Mouse (Mus musculus): ENCODE measurements around the gene Sgo1. TPM values are rescaled to one million over a fixed set of nuclear protein-coding genes. Genes with fewer than 3 reads are reported as not detected.
"Not testable (repeated sequence)": the region's sequence is repeated elsewhere in the genome, so short reads cannot be mapped to it uniquely, and the experiment has no call there.

Sgo1 gene
- polyA plus RNA-seq (2014; fragmentation: Nextera tagmentation; extraction: Ambion mirVana) = 20.3 and 22.9 TPM in 2 replicates

DNA sequence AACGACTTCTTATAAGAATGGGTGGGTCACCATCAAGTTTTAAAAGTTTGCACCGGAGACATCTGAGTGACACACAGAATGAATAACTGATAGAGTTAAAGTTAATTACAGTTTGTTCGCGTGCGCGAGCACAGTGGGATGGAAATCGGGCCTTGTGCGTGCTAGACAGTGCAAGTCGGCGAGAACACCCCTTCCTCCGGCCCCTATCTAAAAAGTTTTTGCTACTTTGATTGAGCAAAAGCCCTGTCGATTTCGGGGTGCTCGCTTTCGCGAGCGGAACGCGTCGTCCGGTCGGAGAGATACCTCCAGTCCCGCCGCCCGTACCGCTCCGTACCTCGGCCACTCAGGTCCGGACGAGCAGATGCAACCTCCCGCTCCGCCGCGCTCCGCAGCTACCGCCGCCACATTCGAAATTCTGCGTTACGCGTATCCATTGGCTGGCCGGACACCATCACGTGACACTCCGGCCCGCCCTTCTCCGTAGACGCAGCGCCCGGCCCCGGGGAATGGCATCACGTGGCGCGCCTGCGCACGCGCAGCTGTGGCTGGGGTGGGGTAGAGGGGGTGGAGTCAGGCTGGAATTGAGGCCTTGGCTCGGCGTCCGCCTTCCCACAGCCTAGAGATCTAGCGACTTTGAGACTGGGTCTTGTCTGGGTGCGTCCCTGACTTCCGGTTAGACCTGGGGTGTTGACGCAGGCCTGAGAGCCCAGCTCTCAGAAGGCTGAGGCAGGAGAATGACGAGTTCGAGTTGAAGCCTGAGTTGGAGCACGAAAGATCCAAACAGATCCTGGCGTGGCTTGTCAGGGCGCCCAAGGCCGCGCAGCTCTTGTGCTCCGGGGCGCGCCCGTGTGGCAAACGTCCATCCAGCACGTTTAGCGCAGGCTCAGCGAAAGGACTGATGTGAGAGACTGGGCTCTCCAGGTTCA, at the start of gene Sgo1:
Sgo1 (minus strand) TSS at position 457 of the 926 bp plus-strand sequence.
- WGBS = under 1% methylated on average over 78 of the region's 78 CpGs
- DNase-seq (ENCODE audit: low spot score) (peak; percentile 98), ATAC-seq (peak; percentile 98)
- Histone ChIP-seq H3K27ac (ENCODE audit: low read depth, low read length) (peak within 1 kb of the TSS; percentile 97), H3K9me3 (replicated peaks; ENCODE audit: control insufficient read depth, low read length) (no peaks in the 10 kb centered on the region), H3K4me2 (ENCODE audit: low read length) (peak within 1 kb of the TSS; percentile 68), H3K36me3 (ENCODE audit: control insufficient read depth, insufficient read depth, low read length) (peaks cover 17% of the 10 kb centered on the region), H3K4me3 (ENCODE audit: low read depth, low read length) (peak within 1 kb of the TSS; percentile 52), H3K27me3 (replicated peaks; ENCODE audit: control insufficient read depth, insufficient read depth, low read length) (no peaks in the 10 kb centered on the region), H3K9ac (ENCODE audit: low read length) (peak within 1 kb of the TSS; percentile 81), H3K4me1 (ENCODE audit: control insufficient read depth, insufficient read depth, low read length) (0 out of 2 replicates have a peak, but pooled peaks cover 9% of the 10 kb centered on the region)

DNA sequence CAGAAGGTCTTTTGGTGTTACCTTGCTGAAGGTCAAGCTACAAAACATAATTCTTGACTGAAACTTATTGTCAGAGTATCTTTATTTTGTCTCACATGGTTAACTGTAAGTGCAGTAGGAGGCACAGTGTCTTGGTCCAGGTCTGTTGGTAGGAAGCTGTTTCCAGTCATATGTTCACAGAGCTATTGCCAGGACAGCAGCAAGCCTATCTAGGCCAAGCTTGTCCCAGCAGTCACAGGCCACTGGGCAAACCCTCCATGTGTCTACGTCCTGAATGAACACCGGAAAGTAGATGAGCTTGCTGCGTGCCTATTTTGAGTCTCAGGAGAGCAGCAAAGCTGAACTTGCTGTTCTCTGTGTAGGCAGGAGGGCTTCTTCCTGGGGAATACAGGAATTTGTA, 29.8 kb upstream of the Sgo1 start:
- not testable (repeated sequence) for H3K36me3 ChIP-seq (ENCODE audit: control insufficient read depth, insufficient read depth, low read length); H3K9me3 ChIP-seq (replicated peaks; ENCODE audit: control insufficient read depth, low read length); ATAC-seq; H3K4me3 ChIP-seq (ENCODE audit: low read depth, low read length); H3K27ac ChIP-seq (ENCODE audit: low read depth, low read length); H3K4me2 ChIP-seq (ENCODE audit: low read length); H3K27me3 ChIP-seq (replicated peaks; ENCODE audit: control insufficient read depth, insufficient read depth, low read length); H3K4me1 ChIP-seq (ENCODE audit: control insufficient read depth, insufficient read depth, low read length); DNase-seq (ENCODE audit: low spot score); H3K9ac ChIP-seq (ENCODE audit: low read length)
- WGBS = 96% methylated on average over 3 of the region's 3 CpGs

- no peaks in the 10 kb centered on the region for H3K27me3 ChIP-seq (replicated peaks; ENCODE audit: control insufficient read depth, insufficient read depth, low read length)
- ATAC-seq = no peak
Observed at GRCm38 (mm10) chr17:53718474-53718873, 29.3 kb upstream of the Sgo1 start.

DNA sequence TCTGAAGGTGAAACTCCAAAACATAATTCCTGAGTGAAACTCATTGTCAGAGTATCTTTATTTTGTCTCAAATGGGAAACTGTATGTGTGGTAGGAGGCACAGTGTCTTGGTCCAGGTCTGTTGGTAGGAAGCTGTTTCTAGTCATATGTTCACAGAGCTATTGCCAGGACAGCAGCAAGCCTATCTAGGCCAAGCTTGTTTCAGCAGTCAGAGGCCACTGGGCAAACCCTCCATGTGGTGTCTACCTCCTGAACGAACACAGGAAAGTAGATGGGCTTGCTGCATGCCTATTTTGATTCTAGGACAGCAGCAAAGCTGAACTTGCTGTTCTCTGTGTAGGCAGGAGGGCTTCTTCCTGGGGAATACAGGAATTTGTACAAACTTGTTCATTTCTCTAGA, 26.0 kb upstream of the Sgo1 start:
- not testable (repeated sequence) for H3K4me1 ChIP-seq (ENCODE audit: control insufficient read depth, insufficient read depth, low read length); H3K4me2 ChIP-seq (ENCODE audit: low read length); H3K27me3 ChIP-seq (replicated peaks; ENCODE audit: control insufficient read depth, insufficient read depth, low read length); DNase-seq (ENCODE audit: low spot score); H3K4me3 ChIP-seq (ENCODE audit: low read depth, low read length); H3K9me3 ChIP-seq (replicated peaks; ENCODE audit: control insufficient read depth, low read length); H3K36me3 ChIP-seq (ENCODE audit: control insufficient read depth, insufficient read depth, low read length); H3K9ac ChIP-seq (ENCODE audit: low read length); ATAC-seq; H3K27ac ChIP-seq (ENCODE audit: low read depth, low read length)
- 50% methylated on average over 1 of the region's 1 CpGs for WGBS

More at GRCm38 (mm10) chr17:53718474-53718873, 29.3 kb upstream of the Sgo1 start:
- no peak for DNase-seq (ENCODE audit: low spot score)
- no peak overlapping the region for H3K27ac ChIP-seq (ENCODE audit: low read depth, low read length)
- H3K4me1 ChIP-seq (ENCODE audit: control insufficient read depth, insufficient read depth, low read length) = no peaks in the 10 kb centered on the region
- no peaks in the 10 kb centered on the region for H3K9me3 ChIP-seq (replicated peaks; ENCODE audit: control insufficient read depth, low read length)
- no peaks in the 10 kb centered on the region for H3K36me3 ChIP-seq (ENCODE audit: control insufficient read depth, insufficient read depth, low read length)
- no peak overlapping the region for H3K4me2 ChIP-seq (ENCODE audit: low read length)
- no peak overlapping the region for H3K4me3 ChIP-seq (ENCODE audit: low read depth, low read length)
- no peak overlapping the region for H3K9ac ChIP-seq (ENCODE audit: low read length)
- whole genome bisulfite sequencing = 63% methylated on average over 1 of the region's 1 CpGs

DNA sequence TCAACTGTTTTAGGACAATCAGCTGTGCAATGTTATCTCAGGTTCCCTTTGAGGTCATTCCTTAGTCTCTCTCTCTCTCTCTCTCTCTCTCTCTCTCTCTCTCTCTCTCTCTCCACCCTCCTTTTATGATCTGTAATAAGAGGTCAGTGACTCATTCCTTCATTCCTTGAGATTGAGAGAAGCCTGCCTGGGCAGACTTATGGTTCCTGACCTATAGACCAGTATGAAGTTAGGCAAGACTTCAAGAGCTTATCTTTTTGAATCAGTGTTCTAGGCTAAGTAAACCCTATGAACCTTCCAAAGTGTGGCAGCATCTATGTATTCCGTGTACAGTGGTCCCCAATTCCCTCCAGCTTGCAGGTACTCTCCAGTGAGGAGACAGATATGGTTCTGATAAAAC, 25.3 kb upstream of the Sgo1 start:
- Histone ChIP-seq H3K36me3 (ENCODE audit: control insufficient read depth, insufficient read depth, low read length) (no peaks in the 10 kb centered on the region), H3K4me1 (ENCODE audit: control insufficient read depth, insufficient read depth, low read length) (no peaks in the 10 kb centered on the region), H3K9me3 (replicated peaks; ENCODE audit: control insufficient read depth, low read length) (no peaks in the 10 kb centered on the region), H3K4me2 (ENCODE audit: low read length) (no peak overlapping the region), H3K27me3 (replicated peaks; ENCODE audit: control insufficient read depth, insufficient read depth, low read length) (no peaks in the 10 kb centered on the region), H3K27ac (ENCODE audit: low read depth, low read length) (no peak overlapping the region), H3K9ac (ENCODE audit: low read length) (no peak overlapping the region), H3K4me3 (ENCODE audit: low read depth, low read length) (no peak overlapping the region)
- DNase-seq (ENCODE audit: low spot score) (no peak), ATAC-seq (no peak)
- WGBS = 45% methylated on average over 1 of the region's 1 CpGs

GRCm38 (mm10) chr17:53697521-53697920, 8.4 kb upstream of the Sgo1 start:
- ATAC-seq; H3K4me1 ChIP-seq (ENCODE audit: control insufficient read depth, insufficient read depth, low read length); H3K9me3 ChIP-seq (replicated peaks; ENCODE audit: control insufficient read depth, low read length); H3K4me2 ChIP-seq (ENCODE audit: low read length); H3K27me3 ChIP-seq (replicated peaks; ENCODE audit: control insufficient read depth, insufficient read depth, low read length); H3K9ac ChIP-seq (ENCODE audit: low read length); H3K36me3 ChIP-seq (ENCODE audit: control insufficient read depth, insufficient read depth, low read length); H3K27ac ChIP-seq (ENCODE audit: low read depth, low read length); H3K4me3 ChIP-seq (ENCODE audit: low read depth, low read length); DNase-seq (ENCODE audit: low spot score): not testable (repeated sequence)
- 89% methylated on average over 8 of the region's 8 CpGs for WGBS

DNA sequence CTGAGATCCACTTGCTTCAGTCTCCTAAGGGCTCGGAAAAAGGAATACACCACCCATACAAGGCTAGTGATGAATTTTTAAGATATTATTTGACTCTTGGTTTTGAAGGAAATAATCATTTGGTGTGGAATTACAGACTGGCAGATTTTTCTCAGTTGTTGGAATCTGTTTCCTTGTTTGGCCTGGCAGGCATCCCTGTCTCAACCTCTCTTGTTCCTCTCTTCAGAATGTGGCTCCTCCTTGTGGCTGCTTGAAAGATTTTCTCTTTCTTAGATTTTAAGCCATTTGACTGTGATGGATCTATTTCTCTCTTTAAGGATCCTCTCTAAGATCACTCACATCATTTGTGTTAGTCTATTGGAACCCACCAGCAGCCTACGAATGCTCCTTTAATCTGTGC, 4.9 kb upstream of the Sgo1 start:
- Histone ChIP-seq H3K4me1 (ENCODE audit: control insufficient read depth, insufficient read depth, low read length) (0 out of 2 replicates have a peak, but pooled peaks cover 4% of the 10 kb centered on the region), H3K36me3 (ENCODE audit: control insufficient read depth, insufficient read depth, low read length) (no peaks in the 10 kb centered on the region), H3K27me3 (replicated peaks; ENCODE audit: control insufficient read depth, insufficient read depth, low read length) (no peaks in the 10 kb centered on the region), H3K4me2 (ENCODE audit: low read length) (no peak overlapping the region), H3K9ac (ENCODE audit: low read length) (no peak overlapping the region), H3K27ac (ENCODE audit: low read depth, low read length) (no peak overlapping the region), H3K9me3 (replicated peaks; ENCODE audit: control insufficient read depth, low read length) (no peaks in the 10 kb centered on the region), H3K4me3 (ENCODE audit: low read depth, low read length) (no peak overlapping the region)
- DNase-seq (ENCODE audit: low spot score) = peak; percentile 69
- 85% methylated on average over 2 of the region's 2 CpGs for WGBS
- ATAC-seq = no peak

GRCm38 (mm10) chr17:53689946-53690345, 813 bp upstream of the Sgo1 start:
- Histone ChIP-seq H3K27ac (ENCODE audit: low read depth, low read length) (peak overlapping the region; percentile 97), H3K36me3 (ENCODE audit: control insufficient read depth, insufficient read depth, low read length) (peaks cover 11% of the 10 kb centered on the region), H3K4me3 (ENCODE audit: low read depth, low read length) (peak overlapping the region; percentile 52), H3K4me2 (ENCODE audit: low read length) (peak overlapping the region; percentile 68), H3K9ac (ENCODE audit: low read length) (peak overlapping the region; percentile 81), H3K27me3 (replicated peaks; ENCODE audit: control insufficient read depth, insufficient read depth, low read length) (no peaks in the 10 kb centered on the region), H3K4me1 (ENCODE audit: control insufficient read depth, insufficient read depth, low read length) (0 out of 2 replicates have a peak, but pooled peaks cover 9% of the 10 kb centered on the region), H3K9me3 (replicated peaks; ENCODE audit: control insufficient read depth, low read length) (no peaks in the 10 kb centered on the region)
- peak; percentile 2; the same call in 1 of the 2 replicates for ATAC-seq
- 22% methylated on average over 7 of the region's 7 CpGs for WGBS
- no peak for DNase-seq (ENCODE audit: low spot score)

- no peak for DNase-seq (ENCODE audit: low spot score)
- H3K9ac ChIP-seq (ENCODE audit: low read length) = peak overlapping the region; percentile 63
- no peak overlapping the region for H3K27ac ChIP-seq (ENCODE audit: low read depth, low read length)
- 0 out of 2 replicates have a peak, but pooled peaks cover 9% of the 10 kb centered on the region for H3K4me1 ChIP-seq (ENCODE audit: control insufficient read depth, insufficient read depth, low read length)
- H3K9me3 ChIP-seq (replicated peaks; ENCODE audit: control insufficient read depth, low read length) = no peaks in the 10 kb centered on the region
- H3K4me3 ChIP-seq (ENCODE audit: low read depth, low read length) = peak overlapping the region; percentile 52
- peaks cover 21% of the 10 kb centered on the region for H3K36me3 ChIP-seq (ENCODE audit: control insufficient read depth, insufficient read depth, low read length)
- no peak for ATAC-seq
- H3K27me3 ChIP-seq (replicated peaks; ENCODE audit: control insufficient read depth, insufficient read depth, low read length) = no peaks in the 10 kb centered on the region
- 26% methylated on average over 1 of the region's 1 CpGs for WGBS
- peak overlapping the region; percentile 68 for H3K4me2 ChIP-seq (ENCODE audit: low read length)
Observed at GRCm38 (mm10) chr17:53688321-53688720, 812 bp downstream of the Sgo1 start.
